Mouse (Mus musculus) kidney, embryonic 15.5 days (tissue): ENCODE measurements around the gene Hs6st3. TPM values are rescaled to one million over a fixed set of nuclear protein-coding genes. Genes with fewer than 3 reads are reported as not detected.

ENCODE experiments used
- ATAC-seq: fragments of 200-750 bp; cut with Nextera tagmentation; replicated peaks from 2 replicates; pipeline ENCODE4 v1.8.0; 2017; ENCODE audit warnings: moderate TSS enrichment; ENCODE audit not compliant: low FRiP score
- H3K27ac ChIP-seq: fragments of 300-500 bp; sonication (generic); 2 replicates; pipeline ENCODE4 v1.5.1; 2015; ENCODE audit warnings: mild to moderate bottlenecking, inconsistent platforms
- H3K27me3 ChIP-seq: fragments of 300-500 bp; sonication (generic); 2 replicates; pipeline ENCODE4 v1.6.1; 2015; ENCODE audit warnings: inconsistent platforms
- H3K36me3 ChIP-seq: fragments of 300-500 bp; sonication (generic); 2 replicates; pipeline ENCODE4 v1.6.1; 2015; ENCODE audit warnings: inconsistent platforms
- H3K4me1 ChIP-seq: fragments of 300-500 bp; sonication (generic); 2 replicates; pipeline ENCODE4 v1.6.1; 2015; ENCODE audit warnings: inconsistent platforms
- H3K4me2 ChIP-seq: fragments of 300-500 bp; sonication (generic); 2 replicates; pipeline ENCODE4 v1.6.1; 2015; ENCODE audit warnings: moderate library complexity, mild to moderate bottlenecking, inconsistent platforms
- H3K4me3 ChIP-seq: fragments of 300-500 bp; sonication (generic); replicated peaks from 2 replicates; pipeline ENCODE4 v1.5.1; 2015; ENCODE audit warnings: mild to moderate bottlenecking, inconsistent platforms
- H3K9ac ChIP-seq: fragments of 300-500 bp; sonication (generic); 2 replicates; pipeline ENCODE4 v1.6.1; 2015; ENCODE audit warnings: mild to moderate bottlenecking, inconsistent platforms
- H3K9me3 ChIP-seq: fragments of 300-500 bp; sonication (generic); replicated peaks from 2 replicates; pipeline ENCODE4 v1.6.1; 2016; ENCODE audit warnings: inconsistent platforms
- WGBS: fragments of 180-500 bp; shearing (Covaris S2); methylation state at CpG from one replicate; pipeline ENCODE4 v1.1.7; 2015; ENCODE audit warnings: mixed read lengths; 5-methylcytosine and 5-hydroxymethylcytosine counted together
- polyA plus RNA-seq: library from polyadenylated mRNA; unstranded; fragments of >200 nt; fragmentation: Nextera tagmentation; extraction: Ambion mirVana; gene quantifications from 2 replicates; pipeline ENCODE4 v1.2.1, GENCODE M21; 2015

The Hs6st3 gene
- polyA plus RNA-seq, 1 experiment from 2014 or later: 0.09 TPM

- no peak overlapping the region for H3K27ac ChIP-seq
- no peaks in the 10 kb centered on the region for H3K36me3 ChIP-seq
- ATAC-seq: no peak
- H3K27me3 ChIP-seq: no peaks in the 10 kb centered on the region
- H3K4me3 ChIP-seq: no peak overlapping the region
- no peak overlapping the region for H3K9ac ChIP-seq
- H3K9me3 ChIP-seq: no peaks in the 10 kb centered on the region
- no peak overlapping the region for H3K4me2 ChIP-seq
- no peaks in the 10 kb centered on the region for H3K4me1 ChIP-seq
- WGBS: 54% methylated on average over 5 of the region's 5 CpGs
These were observed 328.9 kb downstream of the Hs6st3 start for GRCm38 (mm10) chr14:119466899-119467588.

- H3K4me3 ChIP-seq: no peak overlapping the region
- no peak overlapping the region for H3K4me2 ChIP-seq
- 79% methylated on average over 9 of the region's 9 CpGs for WGBS
- no peak for ATAC-seq
- no peak overlapping the region for H3K27ac ChIP-seq
- no peaks in the 10 kb centered on the region for H3K4me1 ChIP-seq
- H3K36me3 ChIP-seq: no peaks in the 10 kb centered on the region
- H3K9ac ChIP-seq: no peak overlapping the region
- H3K9me3 ChIP-seq: no peaks in the 10 kb centered on the region
- H3K27me3 ChIP-seq: no peaks in the 10 kb centered on the region
These were observed 338.4 kb downstream of the Hs6st3 start for GRCm38 (mm10) chr14:119476582-119476981.

- Histone ChIP-seq H3K4me2 (no peak overlapping the region), H3K36me3 (no peaks in the 10 kb centered on the region), H3K27me3 (no peaks in the 10 kb centered on the region), H3K9me3 (no peaks in the 10 kb centered on the region), H3K27ac (no peak overlapping the region), H3K9ac (no peak overlapping the region), H3K4me1 (no peaks in the 10 kb centered on the region), H3K4me3 (no peak overlapping the region)
- WGBS: 46% methylated on average over 4 of the region's 4 CpGs
- no peak for ATAC-seq
These were observed 339.7 kb downstream of the Hs6st3 start for GRCm38 (mm10) chr14:119477836-119478235.

- no peak overlapping the region for H3K27ac ChIP-seq
- H3K9ac ChIP-seq: no peak overlapping the region
- no peaks in the 10 kb centered on the region for H3K27me3 ChIP-seq
- H3K4me2 ChIP-seq: no peak overlapping the region
- H3K4me1 ChIP-seq: no peaks in the 10 kb centered on the region
- no peaks in the 10 kb centered on the region for H3K36me3 ChIP-seq
- no peak for ATAC-seq
- H3K4me3 ChIP-seq: no peak overlapping the region
- 82% methylated on average over 5 of the region's 5 CpGs for WGBS
- H3K9me3 ChIP-seq: no peaks in the 10 kb centered on the region
These were observed 351.0 kb downstream of the Hs6st3 start for GRCm38 (mm10) chr14:119488978-119489703.

GRCm38 (mm10) chr14:119520632-119521031 is 382.5 kb downstream of the Hs6st3 start:
- Histone ChIP-seq H3K4me3 (no peak overlapping the region), H3K9me3 (no peaks in the 10 kb centered on the region), H3K4me2 (no peak overlapping the region), H3K27ac (no peak overlapping the region), H3K27me3 (no peaks in the 10 kb centered on the region), H3K4me1 (0 out of 2 replicates have a peak, but pooled peaks cover 5% of the 10 kb centered on the region), H3K36me3 (no peaks in the 10 kb centered on the region), H3K9ac (no peak overlapping the region)
- WGBS: 37% methylated on average over 5 of the region's 5 CpGs
- no peak; the same call in 1 of the 2 replicates for ATAC-seq

GRCm38 (mm10) chr14:119521056-119521455 is 382.9 kb downstream of the Hs6st3 start:
- no peaks in the 10 kb centered on the region for H3K36me3 ChIP-seq
- ATAC-seq: no peak
- H3K9me3 ChIP-seq: no peaks in the 10 kb centered on the region
- H3K4me3 ChIP-seq: no peak overlapping the region
- 76% methylated on average over 1 of the region's 1 CpGs for WGBS
- H3K27ac ChIP-seq: no peak overlapping the region
- H3K27me3 ChIP-seq: no peaks in the 10 kb centered on the region
- no peak overlapping the region for H3K4me2 ChIP-seq
- 0 out of 2 replicates have a peak, but pooled peaks cover 5% of the 10 kb centered on the region for H3K4me1 ChIP-seq
- H3K9ac ChIP-seq: no peak overlapping the region

GRCm38 (mm10) chr14:119532889-119533546 is 394.9 kb downstream of the Hs6st3 start:
- Histone ChIP-seq H3K27ac (no peak overlapping the region), H3K4me3 (no peak overlapping the region), H3K9me3 (no peaks in the 10 kb centered on the region), H3K4me2 (no peak overlapping the region), H3K9ac (no peak overlapping the region), H3K27me3 (no peaks in the 10 kb centered on the region), H3K4me1 (peaks cover 4% of the 10 kb centered on the region; the same call in 1 of the 2 replicates), H3K36me3 (no peaks in the 10 kb centered on the region)
- no peak for ATAC-seq
- WGBS: 82% methylated on average over 13 of the region's 13 CpGs

GRCm38 (mm10) chr14:119540505-119540904 is 402.4 kb downstream of the Hs6st3 start:
- Histone ChIP-seq H3K9ac (no peak overlapping the region), H3K36me3 (no peaks in the 10 kb centered on the region), H3K4me3 (no peak overlapping the region), H3K4me1 (no peaks in the 10 kb centered on the region), H3K27me3 (no peaks in the 10 kb centered on the region), H3K9me3 (no peaks in the 10 kb centered on the region), H3K4me2 (no peak overlapping the region), H3K27ac (no peak overlapping the region)
- WGBS: 88% methylated on average over 5 of the region's 5 CpGs
- ATAC-seq: no peak

GRCm38 (mm10) chr14:119544596-119544995 is 406.5 kb downstream of the Hs6st3 start:
- ATAC-seq: no peak
- no peaks in the 10 kb centered on the region for H3K9me3 ChIP-seq
- H3K36me3 ChIP-seq: no peaks in the 10 kb centered on the region
- no peak overlapping the region for H3K4me2 ChIP-seq
- WGBS: 63% methylated on average over 3 of the region's 3 CpGs
- H3K27ac ChIP-seq: no peak overlapping the region
- no peak overlapping the region for H3K9ac ChIP-seq
- H3K27me3 ChIP-seq: no peaks in the 10 kb centered on the region
- no peak overlapping the region for H3K4me3 ChIP-seq
- H3K4me1 ChIP-seq: no peaks in the 10 kb centered on the region

GRCm38 (mm10) chr14:119558356-119558755 is 420.2 kb downstream of the Hs6st3 start:
- ATAC-seq: no peak
- Histone ChIP-seq H3K4me3 (no peak overlapping the region), H3K9ac (no peak overlapping the region), H3K36me3 (no peaks in the 10 kb centered on the region), H3K4me1 (no peaks in the 10 kb centered on the region), H3K4me2 (no peak overlapping the region), H3K27me3 (no peaks in the 10 kb centered on the region), H3K27ac (no peak overlapping the region), H3K9me3 (no peaks in the 10 kb centered on the region)
- 90% methylated on average over 4 of the region's 4 CpGs for WGBS

- Histone ChIP-seq H3K9ac (no peak overlapping the region), H3K27me3 (no peaks in the 10 kb centered on the region), H3K27ac (no peak overlapping the region), H3K9me3 (no peaks in the 10 kb centered on the region), H3K4me3 (no peak overlapping the region), H3K4me1 (peaks cover 13% of the 10 kb centered on the region), H3K4me2 (peak overlapping the region; percentile 7; the same call in 1 of the 2 replicates), H3K36me3 (no peaks in the 10 kb centered on the region)
- 13% methylated on average over 10 of the region's 10 CpGs for WGBS
- ATAC-seq: peak; percentile 73
These were observed 443.9 kb downstream of the Hs6st3 start for GRCm38 (mm10) chr14:119582039-119582508.

GRCm38 (mm10) chr14:119585069-119585468 is 446.9 kb downstream of the Hs6st3 start:
- no peak overlapping the region for H3K4me3 ChIP-seq
- 62% methylated on average over 4 of the region's 4 CpGs for WGBS
- no peaks in the 10 kb centered on the region for H3K36me3 ChIP-seq
- H3K27ac ChIP-seq: no peak overlapping the region
- no peak overlapping the region for H3K9ac ChIP-seq
- no peaks in the 10 kb centered on the region for H3K27me3 ChIP-seq
- peaks cover 13% of the 10 kb centered on the region for H3K4me1 ChIP-seq
- H3K4me2 ChIP-seq: no peak overlapping the region
- ATAC-seq: no peak
- H3K9me3 ChIP-seq: no peaks in the 10 kb centered on the region
